Mouse (Mus musculus) megakaryocyte, adult 5-6 weeks (primary cell): ENCODE results near the gene Ptpro. TPM values are rescaled to one million over a fixed set of nuclear protein-coding genes. Genes with fewer than 3 reads are reported as not detected.

ENCODE experiments used
- ATAC-seq: 2 replicates; pipeline ENCODE4 v1.8.0; 2016; ENCODE audit warnings: mild to moderate bottlenecking, inconsistent platforms; ENCODE audit not compliant: poor library complexity, severe bottlenecking
- total RNA-seq, 2 experiments: library from RNA; stranded (forward) in 1 of 2; stranded (reverse) in 1 of 2; fragments of 153-499, 151-499 nt in 1 of 2; fragments of 221-1000, 200-1000 nt in 1 of 2; gene quantifications; 2 replicates each; pipeline versions ENCODE4 v1.2.3 to v1.2.4; 2015 to 2017

Gene Ptpro
- total RNA-seq, 2 experiments from 2014 or later: 133 to 141 TPM

GRCm38 (mm10) chr6:137382546-137382945 lies 130.4 kb downstream of the Ptpro start:
- no peak for ATAC-seq

- ATAC-seq: peak; percentile 96
Measured at GRCm38 (mm10) chr6:137386344-137386743, 134.2 kb downstream of the Ptpro start.

DNA sequence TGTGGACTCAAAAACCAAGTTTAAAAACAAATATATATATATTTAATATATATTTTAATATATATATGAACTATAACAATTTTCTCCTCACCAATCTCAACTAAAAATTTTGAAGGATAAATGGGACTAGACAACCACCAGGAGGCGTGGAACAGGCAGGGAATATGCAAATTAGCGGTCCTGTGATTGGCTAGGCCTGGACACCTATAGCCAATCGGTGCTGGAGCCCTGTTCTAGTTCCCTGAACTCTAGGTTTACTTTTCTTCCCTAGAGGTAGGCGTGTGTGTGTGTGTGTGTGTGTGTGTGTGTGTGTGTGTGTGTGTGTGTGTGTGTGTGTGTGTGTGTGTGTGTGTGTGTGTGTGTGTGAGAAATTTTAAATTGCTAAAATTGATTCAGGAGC lies 134.8 kb downstream of the Ptpro start:
- peak; percentile 53 for ATAC-seq

DNA sequence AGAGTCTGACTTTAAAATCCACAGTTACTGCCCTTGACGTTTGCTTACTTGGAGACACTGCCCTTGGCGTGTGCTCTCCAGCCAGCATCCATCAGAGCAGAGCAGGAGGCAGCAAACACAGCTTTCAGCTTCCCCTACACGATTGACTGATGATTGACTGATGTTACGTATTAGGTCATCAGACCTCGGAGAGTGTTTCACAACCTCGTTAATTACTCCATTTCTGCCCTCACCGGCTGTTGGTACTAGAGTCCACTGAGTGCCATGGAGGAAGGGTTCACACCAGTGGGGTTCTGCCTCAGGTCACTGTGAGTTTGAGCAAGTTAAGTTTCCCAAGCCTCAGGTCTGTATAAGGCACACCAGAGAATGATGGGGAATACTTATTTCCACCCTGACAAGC lies 143.0 kb downstream of the Ptpro start:
- ATAC-seq: peak; percentile 92

DNA sequence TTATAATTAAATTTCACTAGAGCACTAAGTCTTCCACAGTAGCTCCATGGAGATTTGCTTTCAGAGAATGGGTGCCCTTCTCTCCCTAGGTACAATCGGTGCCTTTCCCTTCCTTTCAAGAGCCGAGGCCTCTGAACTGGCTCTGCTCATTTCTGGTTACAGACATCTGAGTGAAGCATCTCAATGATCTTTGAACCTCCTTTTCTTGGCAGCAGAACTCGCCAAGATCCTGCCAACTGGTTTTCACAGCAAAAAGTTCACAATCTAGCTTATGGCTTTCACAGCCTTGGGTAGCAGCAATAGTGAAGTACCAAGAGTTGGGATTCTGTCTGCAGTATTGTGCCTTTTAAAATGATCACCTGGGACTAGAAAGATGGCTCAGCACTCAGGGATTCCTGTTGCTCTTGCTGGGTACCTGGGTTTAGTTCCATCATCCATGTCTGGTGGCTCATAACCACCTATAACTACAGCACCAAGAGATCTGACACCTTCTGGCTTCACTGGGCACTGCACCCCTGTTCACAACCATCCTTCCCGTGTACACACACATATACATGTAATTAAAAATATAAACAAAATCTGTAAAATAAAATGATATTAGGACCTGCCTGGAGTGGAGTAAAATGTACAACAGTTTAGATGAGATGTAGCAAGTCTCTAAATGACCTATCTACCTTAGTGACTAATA lies 144.1 kb downstream of the Ptpro start:
- ATAC-seq: no peak

DNA sequence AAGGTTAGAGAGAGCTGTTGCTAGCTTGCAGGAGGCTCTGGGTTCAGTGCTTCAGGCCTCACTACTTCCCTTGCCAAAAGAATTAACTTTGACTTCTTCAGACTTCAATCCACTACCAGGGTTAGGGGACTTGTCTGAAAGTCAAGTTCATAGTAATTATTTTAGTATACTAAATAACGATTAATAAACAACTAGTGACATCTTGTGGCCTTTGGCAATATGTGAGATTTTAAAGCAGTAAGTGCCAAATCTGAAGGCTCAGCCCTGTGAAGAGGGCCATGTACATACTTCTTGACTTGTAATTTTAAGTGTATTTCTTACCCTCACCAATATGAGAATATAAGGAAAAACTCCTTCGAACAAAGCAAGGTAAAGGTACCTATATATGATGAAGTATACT lies 145.2 kb downstream of the Ptpro start:
- no peak for ATAC-seq

DNA sequence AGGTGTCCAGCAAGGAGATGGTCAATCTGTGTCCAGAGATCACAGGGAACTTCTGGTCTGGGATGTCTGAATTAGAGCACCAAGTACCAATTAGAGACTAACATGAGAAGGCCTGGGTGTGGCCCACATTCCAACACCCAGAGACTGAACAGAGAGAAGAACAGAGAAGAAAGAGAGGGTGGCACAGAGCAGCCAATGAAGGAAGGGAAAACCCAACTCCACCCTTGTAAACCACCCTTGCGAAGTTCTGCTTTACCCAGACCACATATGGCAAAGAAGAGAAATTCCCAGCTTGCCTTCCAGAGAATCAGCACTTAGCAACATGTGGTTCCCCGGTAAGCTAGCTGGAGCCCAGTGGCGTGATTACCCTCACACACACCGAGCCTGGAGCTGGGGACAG lies 152.1 kb downstream of the Ptpro start:
- peak; percentile 84 for ATAC-seq

DNA sequence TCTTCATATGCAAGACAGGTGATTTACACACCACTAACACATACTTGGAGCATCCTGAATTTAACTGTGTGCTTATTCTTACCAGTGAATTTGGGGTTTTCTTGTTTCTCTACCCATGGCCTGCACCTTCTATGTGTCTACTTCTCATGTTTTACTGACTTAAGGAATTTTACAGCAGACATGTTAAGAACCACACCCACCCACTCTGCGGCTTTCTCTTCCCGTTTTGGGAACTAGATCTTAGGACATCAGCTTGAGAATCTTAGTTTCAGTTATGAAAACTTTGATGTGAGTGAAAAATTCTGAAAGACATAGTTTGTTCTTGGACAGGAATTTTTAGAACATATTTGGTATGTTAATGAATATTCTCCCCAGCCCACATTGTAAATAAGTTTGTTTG lies 153.6 kb downstream of the Ptpro start:
- peak; percentile 59 for ATAC-seq

DNA sequence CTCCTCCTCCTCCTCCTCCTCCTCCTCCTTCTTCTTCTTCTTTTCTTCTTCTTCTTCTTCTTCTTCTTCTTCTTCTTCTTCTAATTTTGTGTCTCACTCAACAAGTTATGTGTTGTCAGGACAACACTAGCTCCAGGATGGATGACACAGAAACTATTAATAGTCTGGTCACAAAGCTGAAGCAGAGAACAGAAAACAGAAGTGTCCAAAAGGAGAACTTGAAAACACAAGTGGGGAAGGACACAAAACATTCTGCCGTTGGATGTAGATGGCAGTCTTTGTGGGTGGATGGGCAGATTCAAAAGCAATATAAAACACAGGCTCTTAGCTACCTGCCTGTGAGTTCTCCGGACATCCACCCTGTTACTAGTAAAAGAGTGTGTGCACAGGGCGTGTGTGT lies 158.4 kb downstream of the Ptpro start:
- ATAC-seq: peak; percentile 76

- ATAC-seq: no peak
Measured at GRCm38 (mm10) chr6:137411901-137412378, 159.8 kb downstream of the Ptpro start.

GRCm38 (mm10) chr6:137413045-137413444 lies 160.9 kb downstream of the Ptpro start:
- ATAC-seq: peak; percentile 38

GRCm38 (mm10) chr6:137414531-137415405 lies 162.6 kb downstream of the Ptpro start:
- peak; percentile 61; the same call in 1 of the 2 replicates for ATAC-seq

- no peak for ATAC-seq
Measured at GRCm38 (mm10) chr6:137422777-137423176, 170.7 kb downstream of the Ptpro start.

- ATAC-seq: no peak
Measured at GRCm38 (mm10) chr6:137423830-137424229, 171.7 kb downstream of the Ptpro start.

DNA sequence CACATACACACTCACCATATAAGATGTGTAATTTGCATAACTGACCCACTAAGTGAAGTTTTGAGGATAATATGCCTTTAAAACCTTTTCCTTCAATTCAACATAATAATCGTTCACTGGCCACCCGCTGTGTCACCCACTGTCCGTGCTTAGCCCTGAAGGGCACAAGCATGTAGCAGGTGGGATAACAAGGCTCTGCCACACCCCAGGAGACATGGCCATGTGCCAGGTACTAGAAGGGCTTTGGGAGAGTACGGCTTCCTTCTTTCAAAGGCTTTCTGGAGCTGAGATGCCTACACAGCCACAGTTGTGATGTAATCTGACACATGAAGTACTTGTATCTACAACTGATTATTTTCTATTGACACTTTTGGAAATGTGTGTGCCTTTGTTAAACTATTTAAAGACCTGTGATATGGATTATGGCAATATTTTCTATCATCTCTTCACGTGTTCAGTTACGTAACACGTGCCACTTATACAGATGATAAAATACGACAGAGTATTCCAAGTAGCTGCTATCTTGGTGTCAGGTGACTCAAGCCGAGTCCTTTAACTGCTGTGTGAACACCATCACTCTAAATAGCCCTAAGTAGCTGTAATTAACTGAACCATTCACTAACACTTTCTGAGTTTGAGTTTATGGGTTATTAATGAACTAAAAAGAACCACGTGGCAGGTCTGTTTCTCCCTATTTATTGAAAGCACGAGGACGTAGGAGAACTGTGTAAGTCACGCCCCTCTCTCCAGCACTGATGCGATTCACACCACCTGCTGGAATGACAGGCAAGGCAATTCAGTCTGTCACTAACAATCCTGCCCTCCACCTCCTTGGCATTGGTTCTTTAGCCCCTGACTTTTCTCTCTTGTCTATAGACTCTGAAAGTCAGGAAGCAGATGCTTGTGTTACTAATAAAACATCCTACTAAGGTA lies 173.6 kb downstream of the Ptpro start:
- no peak for ATAC-seq

DNA sequence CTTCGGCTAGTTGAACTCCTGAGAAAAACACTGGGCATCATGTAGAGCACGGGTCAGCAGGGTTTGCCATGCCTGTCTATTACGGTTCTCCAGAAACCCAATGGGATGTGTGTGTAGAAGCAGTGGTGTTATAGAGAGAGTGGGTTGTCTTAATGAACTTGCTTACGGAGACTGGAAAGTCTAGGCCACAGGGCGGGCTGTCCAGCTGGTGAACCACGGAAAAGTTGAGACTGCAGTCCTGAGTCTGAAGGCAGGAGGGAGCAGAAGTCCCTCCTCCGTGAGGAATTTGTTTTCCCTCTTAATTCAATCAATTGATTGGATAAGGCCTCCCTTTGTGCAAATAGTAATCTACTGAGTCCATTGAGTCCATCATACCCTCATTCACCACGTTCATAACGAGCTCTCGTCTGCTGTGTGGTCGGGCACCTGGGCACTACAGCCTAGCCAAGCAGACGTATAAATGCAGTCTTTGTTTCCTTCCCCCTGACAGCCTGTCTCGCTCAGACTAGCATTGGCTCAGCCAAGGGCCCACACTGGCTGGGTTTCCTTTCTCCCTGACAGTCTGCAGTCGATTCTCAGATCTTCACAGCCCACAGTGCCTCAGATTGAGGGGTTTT lies 181.5 kb downstream of the Ptpro start:
- no peak for ATAC-seq

- ATAC-seq: no peak
Measured at GRCm38 (mm10) chr6:137437486-137437885, 185.4 kb downstream of the Ptpro start.

- no peak for ATAC-seq
Measured at GRCm38 (mm10) chr6:137437902-137438580, 185.9 kb downstream of the Ptpro start.

- ATAC-seq: no peak
Measured at GRCm38 (mm10) chr6:137440559-137441486, 188.7 kb downstream of the Ptpro start.
